Mouse (Mus musculus) cerebellum, adult 9-10 months (tissue): Measurements from ENCODE around the gene Trpm8.

Experiments used
- DNase-seq: peaks from one replicate; pipeline ENCODE4 v3.0.0; 2022

Gene Trpm8

DNA sequence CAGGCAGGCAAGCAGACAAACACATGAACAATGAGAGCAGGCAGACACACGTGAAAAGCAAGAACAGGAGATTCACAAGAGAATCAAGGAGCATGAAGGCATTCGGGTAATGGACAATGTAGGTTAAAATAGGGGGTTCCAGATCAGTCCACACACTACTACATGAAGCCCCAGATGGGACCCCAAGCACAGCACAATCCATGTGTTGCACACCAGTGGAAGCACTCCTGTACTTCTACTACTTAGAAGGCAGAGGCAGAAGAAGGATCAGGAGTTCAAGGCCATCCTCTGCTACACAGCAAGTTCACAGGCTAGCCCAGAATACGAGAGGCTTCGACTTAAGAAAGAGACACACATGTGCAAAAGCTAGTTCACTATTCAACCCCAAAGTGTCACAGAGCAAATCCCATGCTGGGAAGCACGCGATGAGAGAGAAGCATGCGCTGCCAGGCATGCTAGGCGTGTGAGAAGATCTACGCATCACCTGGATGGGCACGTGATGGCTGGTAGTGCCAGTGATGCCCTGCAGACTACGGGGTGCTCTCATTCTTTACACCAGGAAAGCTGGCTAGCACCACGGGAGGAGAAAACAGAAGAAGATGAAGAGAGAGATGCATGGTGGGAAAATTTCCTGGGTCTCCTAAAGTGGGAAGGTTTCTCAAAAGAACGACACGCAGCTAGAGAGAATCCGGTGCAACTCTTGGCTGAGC lies 8.8 kb downstream of the Trpm8 start:
- no peak for DNase-seq

DNA sequence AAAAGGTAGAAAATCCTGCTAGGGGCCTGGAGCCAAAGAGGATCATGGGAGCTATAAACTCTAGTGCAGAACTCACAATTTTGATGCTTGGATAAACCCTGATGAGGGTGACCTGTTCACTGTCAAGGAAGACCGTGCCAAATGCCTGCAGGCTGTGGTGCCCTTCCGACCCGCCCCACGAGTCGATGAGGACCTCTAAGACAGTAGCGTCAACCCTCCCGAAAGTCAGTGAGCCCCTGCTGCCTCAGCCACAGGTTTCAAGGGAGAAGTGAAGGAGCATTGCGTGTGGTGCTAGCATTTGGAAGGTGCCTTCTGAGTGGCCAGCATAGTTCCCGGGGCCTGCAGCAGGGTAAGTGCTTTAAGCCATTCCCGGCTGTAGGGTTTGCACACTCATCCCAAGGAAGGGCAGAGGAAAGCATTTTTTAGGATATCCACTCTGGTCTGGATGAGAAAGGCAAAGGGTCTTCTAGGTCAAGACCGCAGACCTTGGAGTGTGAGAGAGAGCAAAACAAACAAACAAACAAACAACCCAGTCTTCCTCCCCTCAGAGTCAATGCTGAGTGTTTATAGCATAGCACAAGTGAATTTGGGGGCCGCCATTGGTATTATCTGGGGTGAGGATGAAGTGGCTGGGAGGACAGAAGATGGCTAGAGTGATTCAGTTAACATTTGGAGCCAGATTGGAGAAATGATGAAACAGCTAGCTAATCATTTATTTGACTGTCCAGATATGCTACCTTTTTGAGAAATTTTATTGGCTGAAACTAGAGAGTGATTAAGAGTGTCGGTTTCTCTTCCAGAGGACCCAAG lies 9.6 kb downstream of the Trpm8 start:
- no peak for DNase-seq

DNA sequence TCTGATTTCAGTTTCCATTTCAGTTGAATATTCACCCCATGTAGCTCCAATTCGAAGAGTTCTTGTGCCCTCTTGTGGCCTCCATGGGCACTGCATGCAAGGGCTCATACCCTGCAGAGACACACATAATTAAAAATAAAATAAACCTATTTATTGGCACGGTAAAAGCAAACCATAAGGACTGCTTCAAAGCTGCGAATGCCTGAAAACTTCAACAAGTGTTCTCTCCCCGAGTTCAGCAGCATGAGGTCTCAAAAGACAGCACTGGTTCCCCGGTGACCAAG lies 10.2 kb downstream of the Trpm8 start:
- DNase-seq: no peak

DNA sequence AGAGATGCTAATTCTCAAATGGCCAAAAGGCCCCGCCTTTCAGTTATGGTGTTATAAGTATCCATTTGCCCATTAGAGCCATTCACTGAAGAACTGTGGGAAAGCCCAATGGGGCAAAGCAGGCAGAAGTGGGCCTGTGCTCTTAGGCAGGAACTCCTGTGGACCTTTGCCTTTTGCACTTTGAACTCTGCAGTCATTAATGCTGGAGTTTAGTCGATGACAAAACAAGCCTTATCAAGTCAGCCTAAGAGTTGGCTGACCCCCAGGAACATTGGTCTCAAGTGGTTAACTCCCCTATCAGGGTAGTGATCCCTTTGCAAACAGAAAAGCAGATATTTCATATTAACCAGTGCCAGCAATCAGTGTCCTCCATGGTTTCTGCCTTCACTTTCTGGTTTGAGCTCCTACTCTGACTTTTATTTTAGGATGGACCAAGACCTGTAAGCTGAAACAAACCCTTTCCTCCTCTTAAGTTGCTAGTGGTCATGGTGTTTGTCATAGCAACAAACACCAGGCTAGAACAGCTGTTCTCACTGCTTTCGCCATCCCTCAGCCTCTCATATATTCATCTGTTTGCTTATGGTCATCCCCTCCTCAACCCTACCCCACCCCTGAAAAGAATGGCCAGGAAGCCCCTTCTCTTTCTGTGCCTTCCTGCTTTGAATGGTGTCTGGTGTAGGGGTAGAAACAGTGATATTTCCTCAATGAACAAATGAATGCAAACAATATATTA lies 10.8 kb downstream of the Trpm8 start:
- no peak for DNase-seq

DNA sequence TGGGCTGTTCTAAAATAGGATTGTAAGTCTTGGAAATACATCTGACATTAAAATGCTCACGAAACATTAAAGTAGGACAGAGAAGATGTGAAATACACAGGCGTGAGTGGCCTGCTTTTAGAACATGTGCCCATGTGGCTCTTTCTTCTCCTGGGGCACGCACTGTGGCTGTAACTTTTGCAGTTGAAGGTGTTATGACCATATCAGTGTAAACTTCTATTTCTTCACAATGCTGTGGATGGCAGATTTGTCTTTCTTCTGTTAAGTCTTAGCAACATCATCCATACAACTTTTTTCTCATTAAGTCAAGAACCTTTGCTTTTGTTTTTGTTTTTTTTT lies 11.3 kb downstream of the Trpm8 start:
- no peak for DNase-seq

DNA sequence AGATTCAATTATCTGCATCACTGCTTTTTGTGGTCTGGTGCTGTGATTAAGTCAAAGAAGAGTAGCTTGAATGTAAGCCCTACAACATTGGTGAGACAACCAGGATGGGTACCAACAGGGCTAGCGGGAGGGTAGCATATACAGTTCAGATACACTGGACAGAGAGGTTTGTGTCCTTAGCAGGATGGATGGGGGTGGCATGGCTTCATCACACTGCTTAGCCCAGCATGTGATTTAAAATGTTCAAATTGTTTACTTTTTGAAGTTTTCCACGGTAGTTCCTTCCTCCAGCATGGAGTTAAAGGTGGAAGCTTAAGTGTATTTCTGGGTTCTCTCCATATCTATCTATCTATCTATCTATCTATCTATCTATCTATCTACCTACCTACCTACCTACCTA lies 11.7 kb downstream of the Trpm8 start:
- no peak for DNase-seq

DNA sequence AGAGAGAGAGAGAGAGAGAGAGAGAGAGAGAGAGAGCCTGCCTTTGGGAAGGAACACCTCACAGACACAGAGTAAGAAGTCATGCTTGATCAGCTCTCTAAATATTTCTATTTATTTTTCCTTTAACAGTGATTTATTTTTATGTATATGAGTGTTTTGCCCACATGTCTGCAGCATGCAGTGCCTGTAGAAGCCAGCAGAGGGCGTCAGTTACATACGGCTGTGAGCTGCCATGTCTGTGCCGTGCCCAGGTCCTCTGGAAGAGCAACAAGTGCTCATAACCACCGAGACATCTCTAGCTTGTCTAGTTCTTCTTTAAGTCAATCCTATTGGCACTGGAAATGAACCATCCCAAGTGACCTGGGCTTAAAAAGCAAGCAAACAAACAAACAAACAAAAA lies 12.5 kb downstream of the Trpm8 start:
- DNase-seq: no peak

DNA sequence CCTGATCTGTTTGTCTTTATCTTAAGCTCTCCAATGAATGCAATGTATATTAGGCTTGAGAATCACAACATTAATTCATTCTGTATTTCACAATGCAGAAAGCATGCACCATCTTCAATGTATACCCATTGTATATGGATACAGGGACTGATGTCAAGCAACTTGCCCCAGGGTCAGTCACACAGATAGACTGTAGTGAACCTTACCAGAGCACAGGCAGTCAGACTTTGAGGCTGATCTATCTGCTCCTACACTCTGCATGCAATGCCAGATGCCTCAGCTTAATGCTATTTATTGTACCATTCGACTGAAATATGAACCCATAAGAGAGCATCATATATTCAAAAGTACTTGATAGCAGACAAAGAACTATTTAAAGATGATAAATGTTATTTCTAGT lies 13.1 kb downstream of the Trpm8 start:
- DNase-seq: no peak

DNA sequence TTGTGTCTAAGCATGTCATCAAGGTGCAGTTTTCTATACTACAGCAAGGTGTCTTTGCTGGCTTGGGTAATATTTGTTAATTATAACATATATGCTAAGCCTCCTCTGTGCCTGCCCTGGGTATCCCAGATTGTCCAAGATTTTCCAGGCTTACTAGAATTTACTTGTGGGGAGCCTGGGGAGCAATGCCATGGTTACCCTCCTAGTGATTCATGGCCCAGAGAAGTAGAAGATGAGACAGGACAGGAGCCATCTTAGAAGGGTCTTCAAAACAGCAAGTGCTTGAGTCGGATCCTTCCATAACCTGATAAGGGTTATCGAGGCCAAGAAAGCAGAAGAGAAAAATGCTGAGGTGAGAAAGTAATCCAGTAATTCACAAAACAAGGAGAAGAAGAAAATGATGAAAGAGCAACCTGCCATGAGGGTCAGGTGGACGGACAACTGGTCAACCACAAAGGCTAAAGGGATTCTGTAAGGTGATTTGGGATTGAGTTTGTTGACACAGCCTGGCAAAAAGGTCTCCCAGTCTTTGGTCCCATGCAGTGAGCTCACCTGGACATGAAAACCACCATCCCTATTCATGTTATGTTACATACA lies 14.0 kb downstream of the Trpm8 start:
- no peak for DNase-seq

DNA sequence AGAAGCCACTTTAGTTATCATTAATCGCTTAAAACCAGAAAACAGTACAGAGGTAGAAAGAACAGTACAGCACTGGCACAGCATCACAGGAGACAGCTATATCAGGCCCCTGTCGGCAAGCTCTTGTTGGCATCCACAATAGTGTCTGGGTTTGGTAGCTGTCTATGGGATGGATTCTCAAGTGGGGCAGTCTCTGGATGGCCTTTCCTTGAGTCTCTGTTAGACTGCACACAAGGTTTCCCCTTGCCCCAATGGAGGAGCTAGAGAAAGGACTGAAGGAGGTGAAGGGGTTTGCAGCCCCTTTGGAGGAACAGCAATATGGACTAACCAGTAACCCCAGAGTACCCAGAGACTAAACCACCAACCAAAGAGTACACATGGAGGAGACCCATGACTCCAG lies 14.6 kb downstream of the Trpm8 start:
- DNase-seq: no peak

DNA sequence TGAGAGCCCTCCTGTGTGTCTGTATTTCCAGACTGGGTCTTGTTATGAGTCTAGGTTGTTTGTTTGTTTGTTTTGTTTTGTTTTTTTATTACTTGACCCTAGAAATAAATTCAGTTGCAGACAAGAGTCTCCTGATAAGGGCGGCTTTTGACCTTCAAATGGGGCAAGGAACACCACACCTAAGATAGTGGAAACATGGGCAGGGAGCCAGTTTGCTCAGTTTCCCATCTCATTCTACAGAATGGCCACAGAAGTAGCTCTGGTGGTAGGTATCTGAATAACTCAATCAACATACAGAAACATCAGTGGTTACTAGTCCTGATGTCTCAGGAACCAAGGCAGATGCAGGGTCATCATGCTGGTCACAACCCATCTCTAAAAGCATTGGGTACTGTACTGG lies 17.2 kb downstream of the Trpm8 start:
- DNase-seq: no peak

DNA sequence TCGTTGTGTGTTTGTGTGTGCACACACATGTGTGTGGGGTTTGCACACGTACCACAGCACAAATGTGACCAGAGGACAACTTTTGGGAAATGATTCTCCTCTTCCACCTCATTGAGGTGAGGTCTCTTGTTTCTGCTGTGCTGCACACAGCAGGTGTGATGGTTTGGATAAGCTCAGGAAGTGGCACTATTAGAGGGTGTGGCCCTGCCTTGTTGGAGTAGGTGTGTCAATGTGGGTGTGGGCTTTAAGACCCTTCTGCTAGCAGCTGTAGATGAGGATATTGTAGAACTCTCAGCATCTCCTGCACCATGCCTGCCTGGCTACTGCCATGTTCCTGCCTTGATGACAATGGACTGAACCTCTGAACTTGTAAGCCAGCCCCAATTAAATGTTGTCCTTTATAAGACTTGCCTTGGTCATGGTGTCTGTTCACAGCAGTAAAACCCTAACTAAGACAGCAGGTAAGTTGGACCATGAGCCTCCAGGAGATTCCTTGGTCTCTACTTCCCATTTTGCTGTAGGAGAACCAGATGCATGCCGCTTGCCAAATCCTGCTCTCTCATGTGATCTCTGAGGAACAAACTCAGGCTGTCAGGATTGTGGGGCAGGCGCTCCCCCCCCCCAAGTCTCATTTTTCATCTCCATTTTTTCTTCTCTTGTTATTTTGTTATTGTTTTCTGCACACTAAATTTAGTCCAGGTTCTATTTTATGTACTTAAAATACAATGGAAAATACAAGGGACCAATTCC lies 18.9 kb downstream of the Trpm8 start:
- DNase-seq: no peak

DNA sequence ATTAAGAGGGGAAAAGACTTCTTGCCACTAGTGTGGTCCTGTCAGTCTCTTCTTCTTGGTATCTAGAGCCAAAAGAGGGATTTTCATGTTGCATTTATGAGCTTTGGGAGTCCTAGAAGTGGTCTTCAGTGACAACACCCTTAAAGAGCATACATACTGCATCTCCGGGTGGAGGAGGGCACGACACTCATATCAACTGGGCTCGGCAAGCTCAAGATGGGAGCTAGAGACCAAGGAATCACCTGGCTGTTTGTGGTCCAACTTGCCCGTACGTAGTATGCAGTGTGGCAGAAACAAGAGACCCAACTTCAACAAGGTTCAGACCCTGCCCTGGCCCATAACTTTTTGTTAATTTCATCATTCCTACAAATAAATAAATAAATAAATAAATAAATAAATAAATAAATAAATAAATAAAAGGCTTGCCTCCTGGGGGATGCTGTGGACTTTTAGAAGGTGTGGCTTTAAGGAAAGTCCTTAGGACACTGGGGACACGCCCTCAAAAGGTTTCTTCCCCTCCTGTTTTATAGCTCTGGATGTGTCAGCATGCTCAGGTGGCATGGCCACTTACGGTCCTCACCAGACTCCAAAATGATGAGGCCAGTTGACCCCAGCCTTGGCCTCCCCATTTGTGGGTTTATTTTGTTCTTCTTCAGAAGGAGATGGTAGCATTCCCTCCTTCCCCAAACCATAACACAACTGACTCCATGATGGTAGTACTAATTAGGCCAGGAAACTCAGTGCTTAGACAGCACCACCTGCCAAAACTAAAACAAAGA lies 20.2 kb downstream of the Trpm8 start:
- DNase-seq: no peak

DNA sequence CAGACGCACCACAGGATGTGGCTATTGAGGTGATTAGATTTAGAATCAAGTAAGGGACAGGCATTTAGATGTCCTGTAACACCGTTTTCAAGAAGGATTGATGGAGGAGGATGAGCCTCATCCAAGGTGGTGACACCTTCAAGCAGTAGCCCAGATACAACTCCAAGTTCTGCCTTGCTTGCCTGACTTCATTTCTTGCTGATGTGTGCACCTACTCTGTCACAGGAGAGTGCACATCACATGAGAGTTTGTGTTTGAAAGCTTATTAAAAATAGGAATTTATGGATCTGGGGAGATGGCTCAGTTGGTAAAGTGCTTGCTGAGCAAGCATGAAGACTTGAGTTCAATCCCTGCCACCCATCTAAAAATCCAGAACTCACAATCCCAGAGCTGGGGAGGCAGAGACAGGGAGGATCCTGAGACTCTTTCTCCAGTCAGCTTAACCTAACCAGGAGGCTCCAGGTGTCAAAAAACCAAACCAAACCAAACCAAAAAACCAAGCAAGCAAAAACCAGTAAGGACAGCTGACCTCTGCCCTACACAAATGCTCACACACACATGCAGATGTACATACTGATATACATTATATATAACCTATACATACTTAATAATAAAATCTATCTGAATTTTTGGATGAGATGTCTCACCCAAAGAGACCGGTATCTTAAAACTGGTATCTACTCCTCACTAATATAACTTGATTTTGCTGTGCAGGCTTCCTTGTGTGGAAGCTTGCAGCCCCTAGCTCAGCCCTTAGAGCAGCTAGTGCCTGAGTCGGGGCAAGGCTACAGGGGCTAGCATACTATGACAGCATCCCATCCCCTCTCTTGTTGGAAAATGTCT lies 21.4 kb downstream of the Trpm8 start:
- no peak for DNase-seq

DNA sequence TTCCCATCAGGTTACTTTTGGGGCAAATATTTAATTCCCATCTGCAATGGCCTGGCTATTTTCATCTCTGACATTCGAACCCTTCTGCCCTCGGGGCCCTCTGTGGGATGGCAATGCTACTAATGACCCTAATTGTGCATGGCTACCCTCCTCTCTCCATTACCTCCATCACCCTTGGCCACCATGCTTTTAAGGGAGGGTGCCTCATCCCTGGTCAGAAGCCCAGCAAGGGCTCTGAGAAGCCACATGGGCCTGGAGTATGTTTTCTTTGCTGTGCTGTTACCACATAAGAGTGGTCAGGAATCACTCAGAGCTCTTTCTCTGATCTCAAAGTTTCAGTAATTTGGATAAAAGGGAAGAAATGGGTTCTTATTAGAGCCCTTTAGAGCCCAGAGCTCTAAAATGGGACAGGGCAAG lies 22.1 kb downstream of the Trpm8 start:
- no peak for DNase-seq

DNA sequence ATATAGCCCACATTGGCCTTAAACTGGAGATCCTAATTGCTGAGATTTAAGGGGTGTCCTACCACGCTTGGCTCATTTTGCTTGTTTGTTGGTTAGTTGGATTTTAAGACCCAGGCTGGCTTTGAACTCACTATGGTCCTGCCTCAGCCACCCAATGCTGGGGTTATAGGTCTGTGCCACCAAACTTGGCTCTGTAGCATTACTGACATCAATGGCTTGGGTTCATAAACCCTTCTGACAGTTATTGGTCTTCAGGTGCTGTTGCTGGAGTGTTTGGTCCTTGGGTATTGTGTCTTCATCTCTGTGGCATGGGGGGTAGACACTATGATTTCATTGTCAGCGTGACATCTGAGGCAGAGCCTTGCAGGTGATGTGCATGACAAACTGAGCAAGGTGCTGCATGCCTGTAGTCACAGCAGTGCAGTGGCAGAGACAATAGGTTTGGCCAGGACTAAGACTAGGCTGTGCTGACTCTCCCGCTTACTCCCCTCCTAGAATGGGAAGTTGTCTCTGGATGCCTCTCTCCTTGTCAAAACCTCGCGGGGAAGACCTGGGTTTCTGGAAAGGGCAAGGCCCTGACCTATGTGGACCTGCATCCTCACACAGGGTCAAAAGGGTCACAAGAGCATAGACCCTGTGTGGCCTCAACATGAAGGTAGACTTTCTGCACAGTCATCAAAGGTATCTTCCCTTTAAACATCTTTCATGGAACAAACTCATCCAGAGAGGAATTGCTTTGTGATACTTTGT lies 23.0 kb downstream of the Trpm8 start:
- DNase-seq: no peak

DNA sequence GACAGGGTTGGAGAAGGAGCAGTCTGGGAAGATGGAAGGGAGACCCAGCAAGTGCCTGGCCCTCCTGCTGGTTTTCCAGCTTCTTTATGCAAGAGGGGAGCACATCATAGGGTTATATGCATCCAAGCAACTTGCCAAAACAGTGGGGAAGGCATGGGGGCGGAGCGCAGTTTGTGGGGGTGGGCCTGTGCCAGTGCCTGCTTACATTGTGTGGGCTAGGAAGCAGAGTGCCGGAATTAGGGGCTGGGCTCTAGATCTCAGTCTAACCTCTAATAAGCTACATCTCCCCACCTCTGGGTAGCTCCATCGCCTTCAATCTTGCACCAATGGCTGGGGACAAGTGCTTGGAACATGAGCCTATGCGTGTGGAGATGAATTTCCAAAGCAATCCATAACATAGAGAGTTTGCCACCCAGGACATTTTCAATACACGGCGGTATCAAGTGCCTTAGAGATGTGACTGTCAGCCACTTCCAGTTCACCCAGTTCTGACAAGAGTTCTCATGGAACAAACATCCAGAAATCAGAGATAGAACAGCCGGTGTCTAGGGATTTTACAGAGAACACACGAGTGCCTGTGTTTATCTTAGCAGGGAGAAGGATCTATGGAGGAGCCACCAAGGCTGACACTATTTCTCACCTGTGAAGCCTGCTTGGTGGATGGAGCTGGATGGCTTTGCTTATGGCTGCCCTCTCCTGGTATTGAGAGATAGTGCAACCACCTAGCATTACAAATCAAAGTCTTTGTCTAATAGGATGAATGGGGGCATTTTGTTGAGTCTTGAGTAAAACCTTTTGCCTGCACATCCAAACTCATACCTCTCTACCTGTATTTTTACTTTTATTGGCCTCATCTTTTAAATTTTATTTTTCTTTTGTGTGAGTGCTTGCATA lies 23.9 kb downstream of the Trpm8 start:
- DNase-seq: no peak

DNA sequence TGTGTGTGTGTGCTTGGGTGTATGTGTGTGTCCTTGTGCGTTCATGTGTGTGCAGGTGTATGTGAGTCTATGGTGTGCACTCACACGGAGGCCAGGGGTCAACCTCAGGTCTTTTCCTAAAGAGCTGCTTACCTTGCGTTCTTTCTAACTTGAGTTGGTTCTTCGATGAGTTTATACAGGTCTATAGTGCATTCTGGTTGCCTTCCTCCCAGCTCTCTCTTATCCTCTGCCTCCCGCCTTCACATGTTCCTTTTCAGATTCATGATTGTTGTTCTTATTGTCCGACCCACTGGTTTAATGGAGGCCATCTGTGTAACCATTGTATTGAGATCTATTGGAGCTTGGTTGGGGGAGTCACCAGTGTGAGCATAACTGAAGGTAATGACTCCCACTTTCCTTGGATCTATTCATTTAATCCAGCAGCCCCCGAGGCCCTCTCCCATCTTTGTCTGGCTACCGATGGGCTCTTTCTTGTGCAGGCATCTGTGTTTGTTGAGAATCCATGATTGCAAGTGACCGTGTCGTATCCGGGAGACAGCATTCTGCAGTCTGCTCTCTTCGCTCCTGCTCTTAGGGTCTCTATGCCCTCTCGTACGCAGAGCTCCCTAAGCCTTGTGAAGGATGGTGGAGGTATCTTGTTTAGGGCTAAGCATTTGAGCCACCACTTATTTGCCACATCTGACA lies 24.7 kb downstream of the Trpm8 start:
- DNase-seq: no peak

DNA sequence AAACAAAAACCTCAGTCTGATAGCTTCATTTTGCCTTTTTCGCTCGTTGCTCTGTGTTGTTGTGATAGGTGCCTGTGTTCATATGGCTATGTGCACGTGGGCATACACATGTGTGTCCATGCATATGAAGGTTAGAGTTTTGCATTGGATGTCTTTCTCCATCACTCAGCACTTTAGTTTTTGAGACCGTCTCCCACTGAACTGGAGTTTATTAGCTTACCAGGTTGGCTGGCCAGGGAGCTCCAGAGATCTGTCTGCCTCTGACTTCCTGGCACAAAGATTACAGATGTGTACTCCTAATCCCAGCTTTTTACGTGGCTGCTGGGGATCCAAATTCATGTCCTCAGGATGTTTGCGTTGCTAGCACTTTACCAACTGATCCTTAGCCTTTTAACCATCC lies 26.3 kb downstream of the Trpm8 start:
- no peak for DNase-seq
